Mouse (Mus musculus) cortical plate, adult 2 months (tissue): ENCODE measurements at regions not wholly inside any gene's neighbourhood (a gene's known extent, or its start where the extent isn't known, plus 50 kb on each side); places are given as distances from the start of the nearest gene placed in this dataset.

ENCODE experiments used
- H3K27ac ChIP-seq: fragments of 200-500 bp; 2 replicates; pipeline ENCODE4 v1.5.1; 2012; ENCODE audit warnings: low read length, control low read depth, inconsistent platforms; ENCODE audit not compliant: insufficient read depth
- H3K4me1 ChIP-seq: fragments of 200-500 bp; 2 replicates; pipeline ENCODE4 v1.6.1; 2011; ENCODE audit warnings: low read length; ENCODE audit not compliant: control insufficient read depth, insufficient read depth
- H3K4me3 ChIP-seq: fragments of 200-500 bp; 2 replicates; pipeline ENCODE4 v1.5.1; 2011; ENCODE audit warnings: mild to moderate bottlenecking, low read length, control low read depth; ENCODE audit not compliant: insufficient read depth
- CTCF ChIP-seq: fragments of 200-500 bp; IDR thresholded peaks from 2 replicates; pipeline ENCODE4 v1.5.1; 2011; ENCODE audit warnings: mild to moderate bottlenecking, control low read depth, low read length; ENCODE audit not compliant: insufficient read depth; ENCODE audit errors: extremely low read depth
- POLR2A ChIP-seq: fragments of 200-500 bp; IDR thresholded peaks from 2 replicates; pipeline ENCODE4 v1.6.1; 2011; ENCODE audit warnings: mild to moderate bottlenecking, low read length, control low read depth; ENCODE audit not compliant: insufficient read depth; ENCODE audit errors: extremely low read depth

DNA sequence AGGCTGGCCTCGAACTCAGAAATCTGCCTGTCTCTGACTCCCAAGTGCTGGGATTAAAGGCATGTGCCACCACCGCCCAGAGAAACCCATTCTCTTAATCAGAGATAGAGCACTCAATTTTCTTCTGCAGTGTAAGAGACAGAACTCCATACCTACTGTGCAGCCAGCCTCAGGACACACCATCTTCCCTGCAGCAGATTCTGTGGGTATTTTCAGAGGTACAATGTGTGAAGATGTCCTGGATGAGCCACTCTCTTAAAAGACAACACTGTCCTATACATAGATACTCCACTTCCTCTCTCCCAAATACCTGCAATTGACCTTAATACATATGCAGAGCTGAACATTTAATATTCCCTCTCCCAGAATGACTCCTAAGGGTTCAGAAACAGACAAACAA is 111.5 kb downstream of the Nr1d2 start:
- Histone ChIP-seq H3K4me1 (no peaks in the 10 kb centered on the region), H3K27ac (no peak overlapping the region), H3K4me3 (no peak overlapping the region)
- no peak for TF ChIP-seq POLR2A
- TF ChIP-seq CTCF, result no peak

DNA sequence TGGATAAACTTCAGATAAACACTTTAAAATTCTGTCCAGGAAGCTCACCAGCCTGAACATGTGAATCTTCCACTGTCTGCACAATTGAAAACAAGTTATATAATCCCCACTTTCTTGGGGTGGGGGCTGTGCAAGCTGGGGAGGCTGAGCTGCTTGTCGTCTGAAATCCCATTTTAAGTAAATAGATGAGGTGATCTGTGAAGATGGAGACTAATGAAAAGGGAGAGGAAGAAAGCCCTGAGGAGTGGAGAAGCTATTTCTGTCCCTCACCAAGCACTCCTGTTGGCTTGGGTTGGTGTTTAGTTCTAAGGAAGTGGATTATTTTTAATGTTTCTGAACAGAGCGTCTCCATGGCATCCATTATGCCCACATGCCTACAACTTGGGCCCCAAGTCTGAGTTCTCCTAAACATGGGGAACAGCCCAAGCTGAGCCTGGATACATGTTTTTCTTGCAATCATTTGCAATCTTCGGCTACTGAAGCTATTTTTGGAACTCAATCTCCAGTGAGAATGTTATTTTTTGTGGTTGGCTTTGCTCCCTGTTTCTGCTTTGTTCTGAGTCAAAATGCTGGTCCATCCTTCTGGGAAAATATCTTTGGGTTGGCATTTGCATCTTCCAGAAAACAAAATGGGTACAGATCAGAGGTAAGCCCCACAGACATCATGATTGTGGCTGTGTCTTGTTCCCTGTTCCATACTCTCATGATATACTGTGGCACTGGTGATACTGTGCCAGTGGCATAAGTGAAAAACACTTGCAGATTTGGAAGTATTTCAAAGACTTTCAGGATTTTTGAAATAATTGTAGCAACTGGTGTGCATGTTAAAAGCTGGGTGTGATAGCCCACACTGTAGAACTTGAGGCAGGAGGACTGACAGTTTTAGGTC is 131.8 kb downstream of the Nr1d2 start:
- H3K4me1 ChIP-seq, result peaks cover 7% of the 10 kb centered on the region; the same call in 1 of the 2 replicates
- H3K27ac ChIP-seq, result peak overlapping the region; percentile 95
- no peak overlapping the region for H3K4me3 ChIP-seq
- TF ChIP-seq CTCF (no peak), POLR2A (no peak)

DNA sequence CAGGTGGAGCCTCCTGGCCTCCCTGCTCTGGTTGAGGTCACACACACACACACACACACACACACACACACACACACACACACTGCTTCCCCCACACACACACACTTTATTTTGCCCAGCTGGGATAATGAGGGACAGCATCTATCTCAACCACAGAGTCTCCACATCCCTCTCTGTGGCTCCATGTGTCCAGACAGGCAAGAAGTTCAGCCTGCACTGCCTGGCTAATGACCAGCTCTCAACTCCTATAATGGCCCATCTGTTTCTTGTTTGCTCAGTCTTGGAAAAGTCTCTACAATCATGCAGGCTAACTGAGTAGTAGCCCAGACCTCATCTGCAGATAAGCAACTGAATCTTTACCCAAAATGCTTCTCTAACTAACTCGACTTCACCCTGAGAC is 133.3 kb downstream of the Nr1d2 start:
- Histone ChIP-seq H3K4me1 (peaks cover 7% of the 10 kb centered on the region; the same call in 1 of the 2 replicates), H3K27ac (no peak overlapping the region; the same call in 1 of the 2 replicates)
- no peak for TF ChIP-seq POLR2A
- TF ChIP-seq CTCF, result no peak

DNA sequence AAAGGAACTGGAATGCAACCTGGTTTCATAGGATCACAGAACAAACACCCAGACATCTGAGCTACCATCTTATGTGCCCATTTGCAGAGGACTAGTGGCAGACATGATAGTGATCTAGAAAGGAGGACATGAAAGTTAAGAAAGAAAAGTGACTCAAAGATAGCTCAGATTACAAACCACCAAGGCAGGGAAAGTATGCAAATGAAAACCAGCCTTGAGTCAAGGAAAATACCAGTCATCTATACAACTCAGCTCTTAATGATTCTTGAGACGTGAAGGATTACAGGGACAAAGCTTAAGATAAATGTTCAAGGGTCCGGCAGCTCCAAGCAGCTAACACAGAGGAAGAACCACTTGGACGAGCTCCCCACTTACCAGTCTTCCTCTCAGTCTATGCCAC is 138.7 kb downstream of the Nr1d2 start:
- Histone ChIP-seq H3K4me3 (no peak overlapping the region), H3K27ac (no peak overlapping the region), H3K4me1 (no peaks in the 10 kb centered on the region)
- TF ChIP-seq POLR2A (no peak), CTCF (no peak)

More for the DNA sequence above, 133.3 kb downstream of the Nr1d2 start:
- no peak overlapping the region for H3K4me3 ChIP-seq
